Mouse (Mus musculus): ENCODE data around the gene Stx3. TPM values are rescaled to one million over a fixed set of nuclear protein-coding genes. Genes with fewer than 3 reads are reported as not detected.

Gene Stx3
- polyA plus RNA-seq, 1 experiment from 2014 or later: 8.7 TPM

- ATAC-seq (ENCODE audit: low read depth) (no peak), DNase-seq (ENCODE audit: low spot score) (no peak)
- Histone ChIP-seq H3K4me2 (ENCODE audit: low read depth, low read length) (no peak overlapping the region), H3K36me3 (ENCODE audit: control insufficient read depth, insufficient read depth, low read length) (no peaks in the 10 kb centered on the region), H3K4me3 (ENCODE audit: low read depth, low read length) (no peak overlapping the region), H3K9me3 (ENCODE audit: control insufficient read depth, low read length) (no peaks in the 10 kb centered on the region), H3K9ac (ENCODE audit: low read depth, low read length) (no peak overlapping the region), H3K4me1 (ENCODE audit: control insufficient read depth, insufficient read depth, low read length) (no peaks in the 10 kb centered on the region), H3K27ac (replicated peaks; ENCODE audit: low read depth, low read length) (no peak overlapping the region), H3K27me3 (replicated peaks; ENCODE audit: control insufficient read depth, insufficient read depth, low read length) (no peaks in the 10 kb centered on the region)
- WGBS: 87% methylated on average over 1 of the region's 1 CpGs
These were observed 88.9 kb downstream of the Stx3 start for GRCm38 (mm10) chr19:11730278-11730677.

DNA sequence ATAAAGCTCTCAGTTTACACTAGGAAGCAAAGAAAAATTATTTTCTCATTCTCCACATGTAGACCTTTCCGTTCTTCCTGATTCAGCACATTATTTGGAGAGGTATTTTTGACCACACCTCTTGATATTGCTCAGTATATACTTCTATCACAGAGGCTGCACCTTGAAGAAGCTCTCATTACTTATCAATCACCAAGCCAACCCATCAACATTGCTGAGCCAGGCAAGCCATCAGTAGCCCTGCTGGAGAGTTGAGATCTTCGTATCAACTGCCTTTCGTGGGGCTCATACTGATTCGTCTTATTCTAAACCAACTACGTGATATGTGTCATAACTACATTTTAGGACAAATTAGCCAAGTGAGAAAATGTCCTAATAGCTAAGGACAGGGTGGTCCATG is 91.9 kb downstream of the Stx3 start:
- Histone ChIP-seq H3K9me3 (ENCODE audit: control insufficient read depth, low read length) (no peaks in the 10 kb centered on the region), H3K4me1 (ENCODE audit: control insufficient read depth, insufficient read depth, low read length) (no peaks in the 10 kb centered on the region), H3K27me3 (replicated peaks; ENCODE audit: control insufficient read depth, insufficient read depth, low read length) (no peaks in the 10 kb centered on the region), H3K4me3 (ENCODE audit: low read depth, low read length) (no peak overlapping the region), H3K27ac (replicated peaks; ENCODE audit: low read depth, low read length) (no peak overlapping the region), H3K4me2 (ENCODE audit: low read depth, low read length) (no peak overlapping the region), H3K9ac (ENCODE audit: low read depth, low read length) (no peak overlapping the region), H3K36me3 (ENCODE audit: control insufficient read depth, insufficient read depth, low read length) (no peaks in the 10 kb centered on the region)
- 88% methylated on average over 5 of the region's 5 CpGs for WGBS
- DNase-seq (ENCODE audit: low spot score): no peak
- no peak for ATAC-seq (ENCODE audit: low read depth)

DNA sequence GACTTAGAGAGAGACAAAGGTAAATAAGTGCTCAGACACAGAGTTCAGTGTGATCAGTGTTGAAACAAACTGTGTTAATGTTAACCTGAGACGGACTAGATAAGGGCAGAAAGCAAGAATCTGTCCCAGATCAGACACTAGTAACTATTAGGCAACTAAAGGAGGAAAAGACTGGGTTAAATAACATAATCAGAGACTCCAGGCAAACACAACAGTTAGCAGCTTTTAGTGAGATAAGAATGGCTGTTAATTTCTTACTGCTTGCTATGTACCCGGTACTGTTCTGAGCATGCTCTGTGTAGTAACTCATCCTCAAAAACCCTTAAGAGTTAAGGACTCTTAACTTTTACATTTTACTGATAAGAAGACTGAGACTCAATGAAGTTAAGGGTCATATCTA is 93.3 kb downstream of the Stx3 start:
- H3K4me3 ChIP-seq (ENCODE audit: low read depth, low read length): no peak overlapping the region

More for the DNA sequence above, 93.3 kb downstream of the Stx3 start:
- no peak overlapping the region for H3K27ac ChIP-seq (replicated peaks; ENCODE audit: low read depth, low read length)
- no peaks in the 10 kb centered on the region for H3K4me1 ChIP-seq (ENCODE audit: control insufficient read depth, insufficient read depth, low read length)
- H3K9me3 ChIP-seq (ENCODE audit: control insufficient read depth, low read length): no peaks in the 10 kb centered on the region
- ATAC-seq (ENCODE audit: low read depth) (no peak), DNase-seq (ENCODE audit: low spot score) (no peak)
- H3K36me3 ChIP-seq (ENCODE audit: control insufficient read depth, insufficient read depth, low read length): no peaks in the 10 kb centered on the region
- H3K4me2 ChIP-seq (ENCODE audit: low read depth, low read length): no peak overlapping the region
- H3K27me3 ChIP-seq (replicated peaks; ENCODE audit: control insufficient read depth, insufficient read depth, low read length): no peaks in the 10 kb centered on the region
- WGBS: 81% methylated on average over 2 of the region's 2 CpGs
- no peak overlapping the region for H3K9ac ChIP-seq (ENCODE audit: low read depth, low read length)

Other genes with a start within 250 kb of the Stx3 start
- 7.4 and 9.3 TPM in 2 replicates for gene Ms4a6d, start 214.6 kb downstream of the Stx3 start, polyA plus RNA-seq (2014; fragmentation: Nextera tagmentation; extraction: Ambion mirVana)
- gene Ms4a2, start 195.7 kb downstream of the Stx3 start, polyA plus RNA-seq (2014; fragmentation: Nextera tagmentation; extraction: Ambion mirVana): 0.94 and 1.6 TPM in 2 replicates
- gene Ms4a3, start 178.6 kb downstream of the Stx3 start, polyA plus RNA-seq (2014; fragmentation: Nextera tagmentation; extraction: Ambion mirVana): 0.36 TPM in 1 of 2 replicates, not detected in the other
- not detected in 2 replicates for gene Oosp2, start 158.8 kb downstream of the Stx3 start, polyA plus RNA-seq (2014; fragmentation: Nextera tagmentation; extraction: Ambion mirVana)
- gene Oosp1, start 128.3 kb downstream of the Stx3 start, polyA plus RNA-seq (2014; fragmentation: Nextera tagmentation; extraction: Ambion mirVana): not detected in 2 replicates
- not detected in 2 replicates for gene Oosp3, start 122.3 kb downstream of the Stx3 start, polyA plus RNA-seq (2014; fragmentation: Nextera tagmentation; extraction: Ambion mirVana)
- not detected in 2 replicates for gene Gif, start 71.8 kb downstream of the Stx3 start, polyA plus RNA-seq (2014; fragmentation: Nextera tagmentation; extraction: Ambion mirVana)
- 48.9 and 51.9 TPM in 2 replicates for gene Mrpl16, start 49.0 kb downstream of the Stx3 start, polyA plus RNA-seq (2014; fragmentation: Nextera tagmentation; extraction: Ambion mirVana)
- not detected in 2 replicates for gene Olfr1417, start 19.8 kb upstream of the Stx3 start, polyA plus RNA-seq (2014; fragmentation: Nextera tagmentation; extraction: Ambion mirVana)
- gene Olfr1418, start 41.7 kb upstream of the Stx3 start, polyA plus RNA-seq (2014; fragmentation: Nextera tagmentation; extraction: Ambion mirVana): not detected in 2 replicates
- gene Olfr1419, start 55.7 kb upstream of the Stx3 start, polyA plus RNA-seq (2014; fragmentation: Nextera tagmentation; extraction: Ambion mirVana): not detected in 2 replicates
- 0.19 and 0.22 TPM in 2 replicates for gene Olfr1420, start 67.2 kb upstream of the Stx3 start, polyA plus RNA-seq (2014; fragmentation: Nextera tagmentation; extraction: Ambion mirVana)
- gene Patl1, start 93.0 kb upstream of the Stx3 start, polyA plus RNA-seq (2014; fragmentation: Nextera tagmentation; extraction: Ambion mirVana): 18.7 and 19.4 TPM in 2 replicates
- 9.0 and 10.1 TPM in 2 replicates for gene Osbp, start 146.5 kb upstream of the Stx3 start, polyA plus RNA-seq (2014; fragmentation: Nextera tagmentation; extraction: Ambion mirVana)
- gene Olfr1423, start 221.9 kb upstream of the Stx3 start, polyA plus RNA-seq (2014; fragmentation: Nextera tagmentation; extraction: Ambion mirVana): not detected in 2 replicates
- not detected in 2 replicates for gene Olfr1424, start 243.3 kb upstream of the Stx3 start, polyA plus RNA-seq (2014; fragmentation: Nextera tagmentation; extraction: Ambion mirVana)